Mouse (Mus musculus): ENCODE data around the gene Ubap2.
A peak's percentile ranks its signal among the peaks of the same experiment; 100 is the strongest.

Ubap2 gene

DNA sequence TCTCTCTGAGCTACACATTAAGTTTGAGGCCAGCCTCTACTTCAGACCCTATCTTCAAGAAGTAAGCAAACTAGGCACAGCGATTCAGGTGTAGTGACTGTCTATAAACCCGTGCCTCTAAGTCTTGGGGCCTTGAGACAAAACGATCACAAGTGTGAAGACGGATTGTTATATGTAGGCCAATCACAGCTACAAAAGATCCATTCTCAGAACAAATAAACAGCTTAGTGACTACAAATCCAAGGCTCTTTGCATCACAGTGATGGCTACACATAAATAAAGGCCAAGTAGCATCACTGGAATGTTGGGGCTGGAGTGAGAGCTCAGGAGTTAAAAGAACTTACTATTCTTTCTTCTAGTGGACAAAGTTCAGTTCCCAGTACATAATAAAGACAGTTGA is 15.9 kb downstream of the Ubap2 start:
- no peak for DNase-seq

DNA sequence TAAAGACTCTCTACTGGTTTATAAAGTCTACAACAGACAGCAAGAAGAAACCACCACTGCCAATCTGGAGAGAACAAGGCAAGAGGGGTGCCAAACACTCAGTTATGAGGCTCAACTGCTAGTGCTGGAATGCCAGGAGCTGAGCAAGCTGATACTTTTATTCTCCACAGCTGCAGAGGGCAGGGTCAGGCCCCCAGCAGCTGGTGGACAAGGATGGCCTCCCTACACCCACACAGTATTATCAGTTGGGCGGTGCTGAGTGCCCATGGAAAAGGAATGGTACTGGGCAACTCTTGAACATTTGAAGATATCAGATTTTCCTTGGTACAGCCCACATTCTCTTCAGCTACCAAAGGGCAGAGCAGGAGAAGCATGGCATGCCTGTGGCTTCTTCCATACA is 17.2 kb downstream of the Ubap2 start:
- no peak for DNase-seq

DNA sequence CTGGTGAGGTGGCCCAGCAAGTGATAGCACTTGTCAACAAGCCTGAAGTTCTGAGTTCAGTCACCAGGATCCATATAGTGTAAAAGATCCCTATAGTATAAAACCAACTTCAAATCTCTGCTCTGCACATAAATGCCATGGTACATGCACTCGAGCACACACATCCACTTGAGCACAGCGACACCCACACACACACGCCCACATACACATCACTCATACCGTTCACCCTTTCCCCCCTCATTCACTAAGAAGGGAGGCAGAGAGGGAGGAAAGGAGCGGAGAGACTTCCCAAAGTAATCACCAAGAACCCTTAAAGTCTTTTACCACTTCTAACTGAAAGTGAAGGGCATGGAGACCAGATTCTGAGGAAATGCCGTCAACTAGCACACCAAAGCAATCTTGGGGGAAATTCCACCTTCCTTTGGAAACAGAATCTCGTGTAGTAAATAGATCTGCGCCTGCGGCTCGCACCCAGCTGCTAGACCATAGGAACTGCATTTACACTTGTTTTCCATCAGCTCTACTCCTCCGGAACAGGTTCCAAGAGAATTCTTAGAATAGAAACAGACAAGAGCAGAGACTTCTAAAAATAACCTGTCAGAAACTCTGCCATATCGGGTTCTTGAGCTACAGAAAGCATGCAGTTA is 19.3 kb downstream of the Ubap2 start:
- DNase-seq, result no peak

DNA sequence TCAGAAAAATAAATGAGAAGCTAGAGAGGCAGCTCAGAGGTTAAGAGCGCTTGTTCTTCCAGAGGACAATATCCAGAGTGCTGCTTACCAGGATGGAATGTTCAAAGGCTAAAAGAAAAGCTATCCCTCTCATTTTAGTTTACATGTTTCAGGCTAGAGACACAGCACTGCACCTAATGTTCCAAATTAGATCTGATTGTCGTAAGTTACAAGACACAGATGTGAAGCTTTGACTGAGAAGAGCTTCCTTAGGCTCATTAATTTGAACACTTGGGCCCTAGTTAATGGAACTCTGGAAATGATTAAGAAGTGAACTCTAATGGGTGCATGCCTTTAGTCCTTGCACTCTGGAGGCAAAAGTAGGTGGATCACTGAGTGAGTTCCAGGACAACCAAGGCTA is 21.2 kb downstream of the Ubap2 start:
- no peak for DNase-seq

DNA sequence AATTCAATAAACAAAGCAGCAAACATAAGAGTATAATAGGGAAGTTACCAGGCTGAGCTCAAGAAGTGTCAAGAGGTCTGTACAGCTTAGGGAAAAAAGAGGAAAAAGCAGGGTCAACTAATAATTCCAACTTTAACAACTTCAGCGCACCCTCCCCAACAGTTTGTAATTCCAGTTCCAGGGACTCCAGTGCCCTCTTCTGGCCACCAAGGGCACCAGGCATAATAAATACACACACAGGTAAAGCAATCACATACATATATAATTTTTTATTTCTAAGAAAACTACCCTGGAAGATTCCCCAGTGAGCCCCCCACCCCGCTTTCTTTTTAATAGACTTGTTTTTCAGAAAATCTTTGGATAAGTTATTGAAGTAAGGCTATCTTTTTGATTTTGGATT is 29.5 kb downstream of the Ubap2 start:
- DNase-seq, result no peak

DNA sequence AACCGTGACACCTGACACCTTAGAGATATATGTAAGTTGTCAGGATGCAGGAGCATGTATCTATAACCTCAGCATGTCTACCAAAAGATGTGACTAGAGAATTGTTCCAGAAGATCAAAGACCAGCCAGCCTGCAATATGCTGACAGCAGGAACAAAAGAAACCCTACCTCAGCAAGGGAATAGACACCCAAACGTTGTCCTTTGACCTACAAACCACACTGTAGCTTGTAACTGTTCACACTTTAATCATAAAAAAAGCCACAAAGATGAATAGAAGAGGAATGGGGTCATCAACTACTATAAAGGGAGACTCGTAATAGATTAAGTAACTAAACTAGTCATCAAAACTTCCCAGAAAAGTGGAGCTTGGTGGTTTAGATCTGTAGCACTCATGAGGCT is 34.0 kb downstream of the Ubap2 start:
- no peak for DNase-seq

DNA sequence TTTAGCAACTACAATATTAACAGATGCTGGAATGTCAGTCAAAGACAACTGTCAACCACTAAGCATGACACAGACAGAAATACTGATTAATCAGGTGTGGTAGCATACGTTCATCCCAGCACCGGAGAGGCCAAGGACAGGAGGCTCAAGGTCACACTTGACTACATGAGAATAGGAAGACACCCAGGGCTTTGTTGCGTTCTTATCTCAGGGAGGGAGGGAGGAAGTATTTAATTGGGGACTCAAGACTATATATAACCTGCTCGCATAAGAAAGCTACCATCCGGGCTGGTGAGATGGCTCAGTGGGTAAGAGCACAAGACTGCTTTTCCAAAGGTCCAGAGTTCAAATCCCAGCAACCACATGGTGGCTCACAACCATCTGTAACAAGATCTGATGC is 39.3 kb downstream of the Ubap2 start:
- DNase-seq, result no peak

DNA sequence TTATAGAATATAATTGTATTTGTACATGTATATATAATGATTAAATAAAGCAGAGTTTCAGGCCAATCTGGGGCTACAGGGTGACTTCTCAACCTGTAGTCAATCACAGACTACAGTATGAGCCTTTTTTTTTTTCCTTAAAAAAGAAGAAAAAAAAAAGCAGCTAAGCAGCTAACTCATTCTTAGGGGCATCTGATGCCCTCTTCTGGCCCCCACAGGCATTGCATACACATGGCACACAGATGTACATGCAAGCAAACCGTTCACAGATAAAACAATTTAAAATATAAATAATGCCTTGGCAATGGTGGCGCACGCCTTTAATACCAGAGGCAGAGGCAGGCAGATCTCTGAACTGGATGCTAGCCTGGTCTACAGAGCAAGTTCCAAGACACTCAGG is 48.6 kb downstream of the Ubap2 start:
- peak; percentile 11 to 58 for DNase-seq

DNA sequence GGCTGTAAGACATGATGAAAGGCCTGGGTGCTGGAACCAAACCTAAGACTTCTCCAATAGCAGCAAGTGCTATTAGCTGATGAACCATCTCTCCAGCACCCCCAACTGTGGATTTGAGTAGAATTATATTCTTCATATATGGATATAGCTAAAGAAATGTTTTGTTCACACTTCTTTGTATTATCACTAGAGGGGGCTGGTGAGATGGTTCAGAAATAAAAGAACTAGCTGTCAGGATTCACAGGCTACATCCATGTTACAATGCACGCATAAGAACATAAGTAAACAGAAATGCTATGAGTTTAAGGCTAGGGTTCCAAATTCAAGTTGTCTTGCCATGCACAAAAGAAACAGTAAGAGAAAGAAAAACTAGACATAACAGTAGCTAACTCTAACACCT is 49.5 kb downstream of the Ubap2 start:
- no peak for DNase-seq

DNA sequence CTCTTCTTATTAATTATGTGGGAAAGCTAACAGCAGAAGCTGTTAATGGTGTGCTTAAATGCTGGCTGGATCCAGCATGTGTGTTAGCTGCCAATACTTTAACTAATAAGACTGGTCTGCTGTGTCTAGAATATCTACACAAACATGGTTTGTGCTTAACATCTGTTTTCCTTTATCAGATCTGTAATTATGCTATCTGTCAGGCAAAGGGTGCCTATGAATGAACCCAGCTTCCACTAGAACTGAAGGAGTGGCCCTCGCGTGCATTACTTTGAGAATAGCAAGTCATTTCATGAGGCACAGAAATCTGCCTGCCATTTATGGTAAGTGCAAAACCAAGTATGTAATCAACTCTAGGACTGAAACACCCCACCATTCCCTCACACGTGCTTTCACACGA is 66.9 kb downstream of the Ubap2 start:
- DNase-seq, result no peak

DNA sequence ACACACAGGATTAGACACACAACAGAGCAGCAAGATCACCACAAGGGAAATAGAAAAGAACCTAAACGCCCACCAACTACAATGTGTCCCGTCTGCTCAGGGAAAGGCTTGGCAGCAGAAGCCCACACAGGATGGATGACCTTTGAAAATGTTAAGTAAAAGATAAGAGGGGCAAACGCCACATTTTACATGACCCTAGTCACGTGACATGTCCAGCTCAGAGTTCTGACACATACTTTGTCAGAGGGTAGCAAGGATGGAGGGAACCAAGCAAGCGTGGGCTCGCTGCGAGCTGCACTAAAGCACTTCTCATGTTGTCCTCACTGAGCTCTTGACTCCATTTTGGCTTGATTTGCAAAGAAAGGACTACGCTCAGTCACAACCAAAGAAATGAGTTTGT is 69.2 kb downstream of the Ubap2 start:
- no peak for DNase-seq

DNA sequence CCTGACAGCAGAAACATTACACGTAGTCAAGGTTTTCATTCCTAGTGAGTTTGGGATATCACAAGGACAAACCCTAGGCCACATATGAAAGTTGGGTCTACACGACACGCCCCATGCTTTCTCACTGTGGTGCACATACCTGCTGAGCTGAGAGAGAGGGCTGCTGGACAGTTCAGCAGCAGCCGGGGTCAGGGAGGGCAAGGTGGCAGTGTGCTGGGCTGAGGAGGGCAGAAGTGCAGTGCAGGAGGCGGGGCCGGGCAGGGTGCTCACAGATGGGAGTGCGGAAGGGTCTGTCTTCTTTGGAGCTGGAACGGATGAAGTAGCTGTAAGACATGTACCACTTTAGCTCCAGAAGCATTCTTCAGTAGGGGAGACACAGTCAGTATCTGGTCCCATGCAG is 72.8 kb downstream of the Ubap2 start:
- DNase-seq, result no peak

DNA sequence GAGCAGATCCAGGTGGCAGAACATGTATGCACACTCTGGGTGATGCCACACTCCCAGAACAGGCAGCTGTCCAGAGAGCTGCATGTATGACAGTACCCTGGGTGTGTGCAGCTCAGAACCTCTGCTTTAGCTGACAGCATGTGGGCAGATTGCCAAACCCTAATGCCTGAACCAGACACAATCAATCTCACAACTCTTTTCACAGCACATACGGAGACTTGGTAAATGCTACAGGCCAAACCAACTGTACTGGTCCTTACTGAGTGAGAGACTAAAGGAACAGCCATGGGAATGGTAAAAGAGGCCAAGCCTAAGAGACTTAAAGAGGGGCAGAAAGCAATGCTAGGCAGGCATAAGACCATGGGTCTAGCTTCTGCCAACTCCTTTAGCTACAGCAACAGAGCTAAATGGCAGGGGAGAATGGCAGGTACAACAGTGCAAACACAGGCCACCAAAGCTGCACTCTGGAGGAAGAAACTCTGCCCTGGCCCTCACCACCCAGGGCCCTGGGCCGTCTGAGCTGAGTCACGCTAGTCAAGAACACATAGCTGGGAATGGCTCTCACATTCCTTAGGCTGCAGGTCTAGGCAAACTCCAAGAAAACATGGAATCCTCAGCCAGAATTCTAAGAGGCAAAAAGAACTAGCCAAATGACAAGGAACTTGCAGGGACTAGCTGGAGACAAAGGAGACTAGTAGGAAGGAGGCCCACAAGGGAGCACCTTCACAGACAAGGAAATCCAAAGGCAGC is 77.9 kb downstream of the Ubap2 start:
- no peak for DNase-seq

DNA sequence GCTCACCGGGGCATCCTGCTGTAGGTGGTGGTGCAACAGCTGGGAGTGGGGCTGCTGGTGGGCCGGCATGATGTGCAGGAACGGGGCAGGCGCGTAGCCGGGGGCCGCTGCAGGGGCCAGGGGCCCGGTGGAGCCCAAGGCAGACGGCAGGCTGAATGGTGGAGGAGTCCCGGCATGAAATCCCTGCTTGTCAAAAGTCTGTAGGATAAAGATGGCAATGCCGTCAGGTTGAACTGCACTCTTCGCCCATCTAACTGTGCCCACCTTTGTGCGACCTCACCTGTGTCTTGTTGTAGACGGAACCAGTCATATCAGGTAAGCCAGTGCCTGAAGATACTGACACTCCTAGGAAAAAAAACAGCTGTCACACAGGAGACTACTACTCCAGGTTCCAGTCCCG is 79.6 kb downstream of the Ubap2 start:
- no peak for DNase-seq

DNA sequence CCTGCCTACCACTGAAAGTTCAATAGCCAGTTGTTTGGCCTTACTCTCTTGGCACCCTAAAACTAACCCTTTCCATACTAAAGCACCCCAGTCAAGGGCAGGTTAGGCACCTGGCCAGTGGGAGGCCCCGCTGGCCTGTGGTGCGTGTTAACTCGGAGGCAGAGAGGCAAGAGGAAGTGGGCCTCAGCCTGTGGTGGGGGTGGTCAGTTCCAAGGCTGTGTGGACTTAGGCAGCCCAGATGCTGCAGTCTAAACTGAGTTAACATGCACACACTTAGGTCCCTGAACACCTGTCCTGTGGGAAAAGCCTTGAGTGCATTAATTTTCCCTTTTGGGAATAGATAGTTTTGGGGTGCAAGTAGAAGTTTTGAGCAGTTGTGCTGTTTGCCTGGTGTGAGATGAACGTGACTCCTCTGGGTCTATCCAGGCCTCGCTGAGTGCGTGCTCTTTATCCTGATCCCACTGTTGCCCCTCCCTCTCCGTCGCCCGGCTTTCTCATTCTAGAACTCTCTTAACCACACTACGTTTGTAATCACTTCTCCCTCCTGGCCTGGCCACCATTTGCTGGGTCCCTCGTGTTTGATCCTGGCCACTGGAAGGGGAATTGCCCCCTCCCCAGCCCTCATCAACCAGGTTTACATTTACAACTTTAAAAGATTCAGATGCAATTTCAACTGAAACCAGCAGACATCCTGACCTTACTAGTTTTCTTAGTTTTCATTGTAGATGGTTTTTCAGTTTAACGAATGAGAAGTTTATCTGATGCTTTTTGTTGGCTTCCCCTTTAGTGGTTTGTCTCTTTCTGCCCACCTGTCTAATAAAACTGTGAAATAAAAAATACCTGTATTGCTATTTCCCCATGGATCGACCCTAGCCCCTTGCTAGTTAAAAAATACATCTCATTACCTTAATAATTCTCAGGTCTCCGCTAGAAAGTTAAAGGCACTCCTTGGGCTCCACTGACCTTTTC is 82.1 kb downstream of the Ubap2 start:
- no peak for DNase-seq

DNA sequence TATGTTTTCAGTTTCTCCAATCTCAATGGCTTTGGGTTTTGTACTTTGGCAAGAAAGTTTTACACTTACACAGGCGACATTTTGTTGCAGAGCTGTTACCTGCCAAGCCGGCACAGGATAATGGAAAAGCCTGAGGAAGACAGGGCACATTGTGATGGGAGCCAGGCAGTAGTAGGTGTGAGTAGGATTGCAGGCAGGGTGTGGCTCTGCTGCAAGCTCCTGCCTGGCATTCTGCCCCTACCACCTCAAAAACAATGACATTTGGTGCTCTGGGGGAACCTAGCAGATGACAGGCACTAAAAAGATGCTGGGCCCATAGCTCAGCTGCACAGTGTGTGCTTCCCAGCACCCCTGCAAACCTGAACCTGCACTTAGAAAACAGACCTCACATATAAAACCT is 85.1 kb downstream of the Ubap2 start:
- DNase-seq, result no peak

DNA sequence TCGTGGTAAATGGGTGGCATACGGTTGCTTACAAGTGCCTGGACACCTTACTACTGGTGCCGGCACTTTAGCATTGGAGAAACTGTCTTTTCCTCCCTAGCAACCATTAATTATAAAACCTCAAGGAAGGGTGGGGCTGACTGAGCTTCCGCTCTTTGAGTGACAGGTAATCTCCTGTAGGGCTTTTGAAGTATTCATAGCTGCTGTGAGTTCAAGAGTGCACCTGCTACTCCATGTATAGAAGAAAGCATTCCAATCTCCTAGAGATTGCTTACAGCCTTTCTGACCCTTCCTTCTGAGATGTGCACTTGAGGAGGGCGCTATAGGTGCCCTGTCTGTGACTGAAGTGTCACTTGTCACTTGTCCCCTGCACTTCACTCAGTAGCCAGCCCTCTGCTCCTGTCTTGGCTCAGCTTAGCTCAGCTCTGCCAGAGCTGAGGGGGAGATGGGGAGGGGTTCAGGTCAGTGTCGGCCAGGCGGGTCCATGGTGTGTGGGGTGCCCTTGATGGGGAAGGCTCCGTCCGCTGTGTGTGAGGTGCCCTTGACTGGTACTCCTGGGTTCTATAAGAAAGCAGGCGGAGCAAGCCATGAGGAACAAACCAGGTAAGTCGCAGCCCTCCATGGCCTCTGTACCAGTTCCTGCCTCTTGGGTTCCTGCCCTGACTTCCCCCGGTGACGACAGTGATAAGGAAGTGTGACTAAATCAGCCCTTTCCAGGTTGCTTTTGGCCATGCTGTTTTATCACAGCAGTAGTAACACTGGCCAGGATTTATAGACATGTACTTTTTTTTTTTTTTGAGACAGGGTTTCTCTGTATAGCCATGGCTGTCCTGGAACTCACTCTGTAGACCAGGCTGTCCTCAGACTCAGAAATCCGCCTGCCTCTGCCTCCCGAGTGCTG is 94.9 kb downstream of the Ubap2 start:
- DNase-seq, result no peak

DNA sequence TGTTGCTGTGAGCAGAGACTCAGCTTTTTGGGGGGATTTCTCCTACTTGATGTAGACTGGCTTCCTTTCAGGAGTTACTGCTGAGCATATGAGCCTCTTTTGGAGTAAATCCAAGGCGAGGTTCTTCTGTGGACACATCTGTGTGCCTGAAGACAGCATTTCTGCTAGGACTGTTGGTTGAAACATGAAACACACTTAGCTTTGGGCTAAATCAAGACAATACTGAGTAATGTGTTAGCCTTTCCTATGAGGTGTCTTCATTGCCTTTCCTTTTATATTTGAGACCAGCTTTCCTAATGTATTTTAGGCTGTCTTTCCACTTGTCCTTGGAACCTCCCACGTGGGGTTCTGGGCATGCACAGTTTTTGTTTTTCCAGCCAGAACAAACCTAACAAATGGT is 100.3 kb downstream of the Ubap2 start:
- no peak for DNase-seq

DNA sequence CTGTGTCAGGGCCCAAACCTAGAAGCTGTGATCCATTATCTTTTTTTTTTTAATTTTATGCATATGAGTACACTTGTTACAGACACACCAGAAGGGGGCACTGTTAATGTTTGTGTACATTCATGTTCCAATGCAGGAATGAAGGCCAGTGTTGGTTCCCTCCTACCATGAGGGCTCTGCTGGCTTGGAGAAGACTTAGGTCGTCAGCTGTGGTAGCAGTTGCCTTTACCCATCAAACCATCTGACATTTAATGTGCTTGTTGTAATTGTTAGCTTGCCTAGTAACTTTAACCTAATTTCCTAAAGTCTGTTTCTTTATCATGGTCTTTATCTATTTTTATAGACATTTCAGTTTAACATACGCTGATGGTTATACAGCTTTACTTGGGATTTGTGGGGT is 104.0 kb downstream of the Ubap2 start:
- DNase-seq, result no peak

DNA sequence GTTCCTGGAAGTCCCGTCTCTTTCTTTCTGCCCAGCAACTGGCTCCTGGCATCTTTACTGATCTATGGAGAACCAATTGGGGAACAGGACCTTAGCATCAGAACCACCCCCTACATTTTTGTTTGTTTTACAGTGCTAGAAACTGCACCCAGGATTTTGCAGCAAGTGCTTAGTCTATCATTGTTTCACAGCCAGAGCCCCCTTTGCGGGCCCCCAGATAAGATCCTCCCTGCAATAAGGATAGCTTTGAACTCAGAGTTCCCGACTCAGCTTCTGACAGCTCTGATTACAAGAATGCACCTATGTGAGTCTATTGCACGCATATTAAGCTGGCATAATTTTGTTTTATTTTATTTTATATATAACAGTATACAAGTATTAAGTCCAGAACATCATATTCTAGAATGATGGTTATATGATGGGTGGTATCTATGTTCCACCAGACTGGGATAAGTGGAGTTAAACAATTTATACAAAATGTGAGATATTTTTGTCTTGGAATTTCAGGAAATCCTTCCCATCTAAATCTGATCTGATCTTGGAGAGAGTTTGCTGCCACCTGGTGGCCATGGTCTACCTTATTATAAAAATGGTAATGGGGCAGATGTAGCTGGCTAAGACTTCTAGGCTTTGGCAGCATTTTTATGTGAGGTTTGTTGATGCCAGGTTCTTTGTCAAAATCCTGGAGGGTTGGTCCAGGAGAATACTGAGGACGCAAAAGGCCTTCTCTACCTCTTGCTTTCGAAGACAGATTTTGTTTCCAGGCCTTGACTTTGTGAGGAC is 109.1 kb downstream of the Ubap2 start:
- DNase-seq, result peak; percentile 11 to 67

DNA sequence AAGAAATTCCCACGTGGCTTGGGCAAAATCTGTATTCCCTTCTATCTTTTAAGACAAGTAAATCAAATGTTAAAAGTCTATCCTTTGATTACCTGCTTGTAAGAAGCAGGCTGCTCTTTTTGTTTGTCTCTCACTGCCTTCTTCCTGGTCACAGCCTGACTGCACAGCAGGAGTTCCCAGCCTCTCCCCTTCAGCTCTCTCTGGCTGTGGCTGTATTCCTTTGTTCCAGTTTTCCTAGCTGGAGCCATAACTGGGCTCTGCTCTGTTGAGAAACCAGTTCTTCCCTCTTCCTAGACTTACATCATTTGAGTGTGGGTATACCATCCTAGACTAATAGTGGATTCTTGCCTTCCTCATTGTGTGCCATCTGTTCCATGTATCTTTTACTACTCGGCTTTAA is 110.0 kb downstream of the Ubap2 start:
- DNase-seq, result no peak

DNA sequence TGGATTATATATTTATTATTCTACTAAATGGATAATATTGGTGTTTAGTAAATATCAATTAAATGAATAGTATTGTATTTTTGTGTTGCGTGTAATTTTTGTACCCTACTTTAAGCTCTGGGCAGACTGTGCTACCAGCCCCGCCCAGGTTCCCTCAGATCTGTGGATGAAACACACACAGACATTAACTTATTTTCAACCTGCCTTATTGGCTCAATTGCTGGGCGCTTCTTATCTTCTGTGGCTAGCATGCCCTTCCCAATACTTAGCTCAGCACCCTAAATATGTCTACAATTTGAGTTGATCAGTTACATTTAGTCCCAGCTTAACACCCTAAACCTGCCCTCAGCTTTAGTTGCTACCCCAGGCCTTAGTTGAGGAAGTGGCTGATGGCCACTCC is 113.7 kb downstream of the Ubap2 start:
- no peak for DNase-seq
